Mouse (Mus musculus) heart, postnatal 4 days (tissue): ENCODE results near the gene Flywch2. TPM values are rescaled to one million over a fixed set of nuclear protein-coding genes. Genes with fewer than 3 reads are reported as not detected.
A peak's percentile ranks its signal among the peaks of the same experiment; 100 is the strongest.
"Not testable (repeated sequence)": the region's sequence is repeated elsewhere in the genome, so short reads cannot be mapped to it uniquely, and the experiment has no call there.

Source experiments
- DNase-seq: peaks from one replicate; pipeline ENCODE4 v3.0.0; 2021
- total RNA-seq, 2 experiments: library from RNA; stranded (reverse); gene quantifications; 2 replicates each; pipeline ENCODE4 v1.2.3; 2021

Gene Flywch2
- total RNA-seq, 2 experiments from 2014 or later, result 1.2 to 2.2 TPM

DNA sequence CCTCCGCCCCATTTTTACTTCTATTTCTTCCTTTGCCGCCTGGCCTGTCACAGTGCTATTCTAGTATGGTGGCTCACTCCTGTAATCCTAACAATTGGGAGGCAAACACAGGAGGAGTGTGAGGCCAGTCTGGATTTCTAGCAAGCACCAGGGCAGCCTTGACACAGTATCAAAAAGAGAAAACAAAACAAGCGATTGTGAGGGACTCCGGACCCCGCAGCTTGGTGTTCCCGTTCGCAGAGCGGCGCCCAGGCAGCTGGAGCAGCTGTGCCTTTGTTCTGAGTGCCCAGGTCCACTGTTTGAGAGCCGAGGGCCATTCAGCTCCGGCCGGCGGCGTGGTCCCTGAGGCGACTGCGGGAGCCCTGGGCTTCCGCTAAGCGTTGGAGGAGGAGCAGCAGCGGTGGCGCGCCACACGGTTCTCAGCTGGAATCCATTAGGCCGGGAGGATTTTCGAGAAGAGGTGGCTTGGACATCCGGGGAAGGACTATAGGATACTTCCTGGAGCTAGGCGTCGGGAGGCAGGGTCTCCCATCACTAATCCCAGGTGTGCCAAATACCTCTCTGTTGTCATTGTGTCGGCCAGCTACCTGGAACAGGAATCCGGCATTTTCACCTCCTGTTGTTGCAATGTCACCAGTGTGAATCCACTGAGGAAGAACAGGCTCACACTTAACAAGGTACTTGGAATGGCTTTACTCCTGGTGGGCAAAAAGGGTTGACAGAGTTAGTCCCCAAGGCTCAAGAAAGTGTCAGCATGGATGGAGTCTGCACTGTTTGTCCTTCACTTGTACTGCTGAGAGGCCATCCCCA is 4.6 kb upstream of the Flywch2 start, which contains the start of gene Srrm2:
Gene Srrm2, plus strand, starts transcription at position 264 of the 810 bp plus-strand sequence.
- DNase-seq, result peak; percentile 72

DNA sequence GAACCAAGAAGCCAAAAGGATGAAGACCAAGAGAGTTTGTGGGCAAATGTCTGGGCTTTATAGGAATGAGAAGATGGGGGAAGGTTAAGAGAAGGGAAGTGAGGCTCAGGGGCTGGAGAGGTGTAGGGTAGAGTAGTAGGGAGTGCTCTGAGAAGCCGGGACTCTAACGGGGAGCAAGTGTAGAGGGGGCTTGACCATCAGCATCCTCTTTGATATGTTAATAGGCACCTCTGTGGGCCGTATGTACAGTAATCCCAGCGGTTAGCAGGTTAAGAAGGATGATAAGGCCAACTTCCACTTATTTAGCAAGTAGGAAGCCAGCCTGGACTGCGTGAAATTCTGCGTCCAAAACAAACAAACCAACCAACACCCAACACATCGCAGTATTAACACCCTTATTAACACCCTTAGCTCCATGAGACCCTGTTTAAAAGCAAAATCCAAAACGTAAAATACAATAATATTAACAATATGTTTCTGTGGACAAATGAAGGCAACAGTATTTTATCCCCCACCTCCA is 3.9 kb upstream of the Flywch2 start:
- no peak for DNase-seq

DNA sequence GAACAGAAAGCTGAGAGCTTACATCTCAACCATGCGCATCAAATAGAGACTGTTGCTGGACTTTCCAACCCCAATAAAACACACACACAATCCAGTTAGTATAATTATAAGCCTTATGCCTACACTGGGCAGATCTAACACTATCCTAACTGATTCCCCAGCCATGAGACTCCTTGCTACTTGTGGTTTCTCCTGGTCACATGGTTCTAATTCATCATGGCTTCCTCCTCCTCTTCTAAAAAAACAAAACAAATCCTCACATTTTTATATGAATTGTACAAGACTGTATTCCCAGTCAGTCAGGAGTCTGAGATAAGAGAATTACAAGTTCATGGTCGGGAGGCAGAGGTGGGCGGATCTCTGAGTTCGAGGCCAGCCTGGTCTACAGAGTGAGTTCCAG is 3.1 kb upstream of the Flywch2 start:
- no peak for DNase-seq

DNA sequence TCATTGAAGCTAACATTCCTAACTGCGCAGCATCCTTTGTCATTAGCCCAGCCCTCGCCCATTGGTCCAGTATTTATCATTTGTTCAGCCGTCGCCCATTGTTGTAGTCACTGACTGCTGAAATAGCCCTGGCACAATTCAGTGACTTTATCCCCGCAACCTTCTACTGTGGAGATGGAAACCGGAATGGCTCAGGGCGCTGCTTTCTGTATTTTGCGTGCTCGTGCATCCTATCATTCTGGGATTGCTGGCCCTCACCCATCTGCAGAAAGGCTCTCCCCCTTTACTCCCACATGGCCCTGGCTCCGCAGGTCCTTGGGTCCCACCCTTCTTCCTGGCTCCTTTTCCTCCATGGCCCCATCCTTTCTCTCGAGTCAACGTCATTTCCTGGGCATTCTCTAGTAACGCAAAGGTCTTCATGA is 640 bp upstream of the Flywch2 start:
- no peak for DNase-seq

DNA sequence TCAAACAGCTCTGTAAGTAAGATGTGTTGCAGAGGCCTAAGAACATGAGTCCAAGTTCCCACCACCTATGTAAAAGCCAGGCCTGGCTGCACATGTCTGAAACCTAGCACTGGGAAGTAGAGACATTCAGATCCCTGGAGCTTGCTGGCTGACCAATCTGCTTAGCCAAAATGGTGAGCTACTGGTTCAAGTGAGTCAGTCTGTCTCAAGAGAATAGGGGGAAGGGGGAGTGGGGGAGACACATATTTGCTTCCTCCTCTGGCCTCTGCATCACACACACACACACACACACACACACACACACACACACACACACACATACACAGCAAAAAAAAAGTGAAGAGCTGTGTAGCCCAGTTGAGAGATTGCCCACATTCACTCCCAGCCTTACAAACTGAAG is 2.5 kb downstream of the Flywch2 start:
- no peak for DNase-seq

DNA sequence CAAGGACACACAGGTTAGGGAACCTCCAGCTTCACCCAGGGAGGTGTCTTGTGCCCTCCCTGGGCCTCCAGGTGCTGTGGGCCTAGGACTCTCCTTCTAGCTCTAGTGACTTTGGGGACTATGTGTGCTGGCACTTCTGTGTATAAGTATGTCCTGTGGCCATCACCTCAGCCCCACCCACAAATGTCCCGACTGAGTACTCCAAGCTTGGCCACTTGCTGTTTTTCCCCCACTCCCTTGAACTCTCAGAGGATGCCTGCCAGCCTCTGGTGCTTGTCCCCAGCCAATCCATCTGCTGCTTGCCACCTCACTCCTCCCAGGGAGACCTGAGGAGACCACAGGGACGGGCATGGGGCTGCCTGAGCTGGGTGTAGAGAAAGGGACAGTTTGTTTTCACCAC is 7.4 kb downstream of the Flywch2 start:
- no peak for DNase-seq

DNA sequence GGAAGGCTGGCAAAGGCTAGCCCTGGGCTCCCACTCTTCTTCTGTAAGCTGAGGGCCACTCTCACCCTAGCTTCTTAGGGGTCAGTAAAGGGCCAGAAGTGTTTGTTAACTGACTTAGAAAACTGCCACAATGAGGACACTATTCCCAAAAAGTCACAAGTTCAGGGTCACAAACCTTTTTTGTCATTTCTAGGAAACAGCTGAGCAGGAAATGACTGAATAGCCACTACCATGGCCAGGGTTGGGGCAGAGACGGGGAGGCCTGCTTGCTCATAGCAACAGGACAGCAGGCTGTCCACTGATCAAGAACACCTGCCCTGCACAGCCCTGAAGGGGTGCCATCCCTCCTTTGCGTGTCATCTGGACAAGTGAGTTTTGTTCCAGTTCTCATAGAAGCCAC is 8.7 kb downstream of the Flywch2 start:
- DNase-seq, result no peak

DNA sequence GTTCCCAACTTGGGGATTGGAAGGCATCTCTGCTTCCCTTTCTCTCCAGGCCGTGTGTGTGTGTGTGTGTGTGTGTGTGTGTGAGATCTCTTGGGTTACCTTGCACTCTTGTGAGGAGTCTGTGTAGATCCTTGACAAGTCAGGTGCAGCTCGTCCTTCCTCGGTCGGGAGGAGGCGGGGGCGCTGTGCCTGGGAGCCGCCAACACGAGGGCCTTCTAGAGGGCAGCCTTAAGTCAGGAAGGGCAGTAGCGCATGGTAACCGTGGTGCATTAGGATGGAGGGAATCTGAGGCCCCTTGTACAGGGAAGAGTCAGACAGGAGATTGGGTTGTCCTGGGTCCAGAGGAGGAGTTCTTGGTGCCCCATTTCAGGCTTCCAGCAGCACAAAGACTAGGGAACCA is 9.7 kb downstream of the Flywch2 start:
- DNase-seq, result no peak

DNA sequence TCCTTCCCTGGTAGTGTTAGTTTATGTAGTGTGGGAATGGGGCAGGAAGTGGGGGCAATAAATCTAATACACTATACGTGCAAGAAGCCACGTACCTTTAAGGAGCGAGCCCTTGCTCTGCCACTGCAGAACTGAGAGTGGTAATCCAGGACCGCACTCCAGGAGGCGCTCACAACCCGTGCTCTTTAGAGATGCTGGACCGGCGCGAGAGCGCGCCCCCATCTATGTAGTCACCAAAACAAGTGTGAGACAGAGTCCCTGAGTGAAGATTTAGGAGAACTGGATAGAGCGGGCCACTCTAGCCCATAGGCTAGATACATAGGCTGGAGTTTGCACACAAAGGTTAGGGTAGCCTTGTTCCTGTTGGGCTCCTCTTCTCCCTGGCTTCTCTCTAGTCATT is 11.8 kb downstream of the Flywch2 start:
- peak; percentile 89 for DNase-seq

DNA sequence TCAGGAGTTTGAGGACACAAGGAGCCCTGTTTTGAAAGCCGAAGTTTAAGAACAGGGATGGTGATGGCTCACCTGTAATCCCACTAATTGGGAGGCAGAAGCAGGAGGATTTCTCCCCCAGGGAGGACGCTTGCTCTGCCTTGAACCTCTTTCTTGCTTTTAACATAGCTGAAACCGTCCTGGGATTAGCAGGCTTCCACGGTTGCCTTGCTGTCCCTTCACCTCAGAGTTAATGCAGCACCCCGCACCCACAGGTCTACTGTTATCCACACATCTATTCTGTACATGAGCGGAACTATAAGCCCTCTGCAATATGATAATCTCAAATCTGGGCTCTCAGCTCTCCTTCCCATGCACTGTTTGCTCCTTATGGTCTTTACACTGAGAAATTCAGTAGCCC is 12.2 kb downstream of the Flywch2 start:
- DNase-seq, result no peak

DNA sequence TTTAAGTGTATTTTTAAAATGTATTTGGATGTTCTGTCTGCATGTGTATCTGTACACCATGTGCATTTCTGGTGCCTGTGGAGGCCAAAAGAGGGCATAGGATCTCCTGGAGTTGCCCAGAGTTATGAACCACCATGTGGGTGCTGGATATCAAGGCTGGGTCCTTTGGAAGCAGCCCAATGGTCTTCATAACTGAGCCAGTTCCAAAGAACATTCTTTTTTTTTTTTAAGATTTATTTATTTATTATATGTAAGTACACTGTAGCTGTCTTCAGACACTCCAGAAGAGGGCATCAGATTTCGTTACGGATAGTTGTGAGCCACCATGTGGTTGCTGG is 13.7 kb downstream of the Flywch2 start:
- DNase-seq, result not testable (repeated sequence)

DNA sequence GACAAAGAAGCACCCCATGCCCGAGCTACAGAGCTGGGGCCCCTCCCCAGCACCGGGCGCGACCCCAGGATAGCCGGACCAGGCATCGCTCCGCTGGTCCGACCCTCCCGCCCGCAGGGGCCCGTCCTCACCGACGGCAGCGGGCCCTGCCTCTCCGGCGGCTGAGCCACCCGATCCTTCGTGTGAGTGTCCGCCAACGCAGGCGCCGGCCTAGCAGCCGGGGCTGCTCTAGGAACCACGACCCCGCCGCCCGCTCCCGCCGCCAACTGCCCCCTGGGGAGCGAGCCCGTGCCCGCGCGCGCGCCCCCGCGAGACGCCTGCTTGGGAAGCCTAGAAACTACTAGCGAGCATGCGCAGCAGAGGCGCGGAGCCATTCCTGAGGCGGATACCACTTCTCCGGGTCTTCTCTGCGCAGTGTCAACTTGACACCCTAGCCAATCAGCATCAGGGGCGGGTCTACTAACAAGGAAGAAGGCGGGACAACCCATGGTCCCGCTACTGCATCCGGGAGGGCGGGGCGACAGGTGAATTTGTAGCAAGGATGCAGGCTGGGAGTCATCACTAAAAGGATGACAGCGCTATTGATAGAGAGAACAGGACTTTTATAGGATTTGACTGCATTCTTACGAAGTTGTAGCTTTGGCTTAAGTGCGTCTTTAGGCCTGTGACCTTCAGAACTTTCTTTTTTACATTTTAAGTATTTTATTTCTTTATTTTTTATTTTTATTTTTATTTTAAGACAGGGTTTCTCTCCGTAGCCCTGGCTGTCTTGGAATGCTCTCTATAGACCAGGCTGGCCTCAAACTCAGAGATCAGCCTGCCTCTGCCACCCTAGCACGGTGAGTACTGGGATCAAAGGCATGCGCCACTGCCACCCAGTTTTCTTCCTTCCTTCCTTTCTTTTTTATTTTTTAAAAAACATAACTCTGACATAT is 14.3 kb downstream of the Flywch2 start, which contains the start of gene Flywch1:
Gene Flywch1, minus strand, starts transcription at position 319 of the 935 bp plus-strand sequence.
- DNase-seq, result peak; percentile 98

DNA sequence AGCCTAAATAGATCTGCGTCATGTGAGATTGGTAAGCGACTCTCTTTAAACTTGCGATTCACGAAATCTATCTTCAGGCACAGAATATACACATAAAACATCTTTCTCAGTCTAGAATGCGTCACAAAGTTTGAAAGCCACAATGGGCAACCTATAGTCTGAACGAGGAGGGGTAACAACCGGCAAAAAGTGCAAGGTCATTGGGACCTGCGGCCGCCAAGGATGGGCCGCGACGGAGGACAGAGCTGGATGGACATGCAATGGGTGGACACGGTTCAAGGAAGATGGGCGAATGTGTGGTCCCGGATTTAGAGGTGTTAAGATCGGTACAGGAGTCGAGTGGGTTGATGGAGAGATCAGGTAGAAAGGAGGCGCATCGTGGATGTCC is 15.0 kb downstream of the Flywch2 start:
- no peak for DNase-seq

DNA sequence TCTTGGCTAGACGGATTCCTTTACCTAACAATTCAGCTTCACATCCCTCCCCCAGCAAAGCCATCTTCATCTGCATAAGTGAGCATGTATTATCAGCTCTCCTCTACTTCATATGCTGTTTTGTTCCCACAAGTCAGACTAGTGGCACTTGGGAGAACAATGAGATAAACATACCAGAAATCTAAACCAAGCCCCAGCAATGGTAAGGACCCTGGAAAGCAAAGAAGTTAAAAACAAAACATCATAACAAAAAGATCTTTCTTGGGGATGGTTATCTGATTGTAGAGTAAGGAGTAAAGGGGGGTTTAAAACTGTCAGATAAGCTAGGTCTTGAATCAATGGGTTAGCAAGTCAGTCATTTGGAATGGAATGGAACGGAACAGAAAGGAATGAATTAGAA is 15.4 kb downstream of the Flywch2 start:
- no peak for DNase-seq

DNA sequence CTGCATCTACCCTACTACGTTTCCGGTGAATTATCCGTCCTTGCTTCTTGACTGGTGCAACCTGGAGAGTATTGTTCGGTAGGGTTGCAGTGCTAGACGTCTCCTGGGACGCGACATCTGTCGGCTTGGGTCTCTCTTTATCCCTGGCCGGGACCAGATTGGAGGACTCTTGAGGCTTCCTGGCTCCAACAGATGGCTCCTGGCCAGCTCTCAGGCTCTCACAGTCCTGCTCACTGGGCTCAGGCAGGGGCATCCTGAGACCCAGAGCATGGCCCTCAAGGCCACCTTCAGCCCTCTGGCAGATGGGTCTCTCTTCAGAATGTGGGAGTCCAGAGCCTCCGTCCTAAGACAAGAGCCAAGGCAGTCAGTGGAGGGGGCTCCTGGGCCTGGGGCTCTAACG is 22.9 kb downstream of the Flywch2 start:
- DNase-seq, result no peak

DNA sequence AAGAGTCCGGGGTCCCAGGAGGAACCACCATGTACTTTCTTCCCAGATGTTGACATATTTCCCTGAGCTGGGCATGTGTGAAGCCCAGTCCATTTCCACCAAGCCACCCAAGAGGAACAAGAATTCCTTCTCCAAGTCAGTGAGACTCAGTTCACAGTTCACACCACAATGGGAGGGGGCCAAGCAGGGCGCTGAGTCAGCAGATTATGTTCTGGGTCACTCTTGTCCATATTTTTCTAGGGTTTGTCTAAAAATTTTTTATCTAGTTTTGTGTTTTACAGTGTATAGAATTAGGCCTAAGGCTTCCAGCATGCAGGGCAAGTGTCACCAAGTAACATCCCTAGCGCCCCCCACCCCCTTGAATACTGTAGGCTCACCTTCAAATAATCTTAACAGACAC is 24.7 kb downstream of the Flywch2 start:
- no peak for DNase-seq

DNA sequence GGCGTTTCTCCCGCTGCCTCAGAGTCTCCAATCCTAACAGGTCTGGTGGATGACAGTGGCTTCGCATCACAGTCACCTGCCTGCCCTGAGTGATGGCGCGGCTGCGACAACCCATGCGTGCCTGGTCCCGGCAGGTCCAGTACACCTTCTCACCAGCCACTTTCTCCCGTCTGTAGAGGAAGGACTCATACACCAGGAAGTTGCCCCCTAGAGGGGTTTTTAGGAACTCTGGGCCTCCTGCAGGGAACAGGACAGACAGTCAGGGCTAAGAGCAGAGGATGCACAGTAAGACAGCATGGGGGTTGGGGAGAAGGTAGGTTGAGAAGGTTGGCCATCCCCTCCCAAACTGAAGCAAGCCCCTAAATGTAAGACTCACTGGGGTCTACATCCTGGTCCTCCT is 25.6 kb downstream of the Flywch2 start:
- DNase-seq, result no peak

DNA sequence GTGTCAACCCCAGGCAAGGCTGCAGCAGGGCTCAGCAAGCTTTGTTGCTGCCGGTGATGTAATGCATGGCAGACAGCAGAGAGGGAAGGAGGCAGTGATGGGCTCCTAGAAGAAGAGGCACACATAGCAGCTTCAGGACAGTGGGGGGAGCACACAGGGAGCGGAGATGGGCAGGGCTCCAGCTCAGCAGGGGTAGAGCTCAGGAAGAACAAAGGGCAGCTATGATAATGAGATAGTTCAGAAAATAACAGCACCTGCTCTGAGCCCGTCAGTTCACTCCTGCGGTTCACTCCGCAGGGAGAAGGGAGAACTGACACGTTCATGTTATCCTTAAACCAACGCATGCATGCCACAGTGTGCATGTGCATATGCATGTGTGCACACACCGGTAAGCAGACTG is 27.1 kb downstream of the Flywch2 start:
- no peak for DNase-seq

DNA sequence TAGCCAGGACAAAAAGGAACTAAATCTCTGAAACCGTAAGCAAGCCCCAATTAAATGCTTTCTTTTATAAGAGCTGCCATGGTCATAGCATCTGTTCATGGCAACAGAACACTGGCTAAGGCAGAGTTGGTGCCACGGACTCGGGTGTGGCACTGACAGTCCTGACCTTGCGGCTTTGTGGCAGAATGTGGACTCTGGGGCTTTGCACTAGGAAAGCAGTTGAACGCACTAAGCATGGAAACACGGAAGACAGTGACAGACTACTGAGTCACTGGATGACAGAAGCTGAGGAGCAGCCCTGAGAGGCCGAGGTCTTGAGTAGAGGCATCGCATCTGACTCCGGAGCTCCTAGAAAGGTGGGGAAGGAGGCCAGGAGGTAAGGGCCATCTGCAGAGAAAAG is 28.3 kb downstream of the Flywch2 start:
- no peak for DNase-seq

DNA sequence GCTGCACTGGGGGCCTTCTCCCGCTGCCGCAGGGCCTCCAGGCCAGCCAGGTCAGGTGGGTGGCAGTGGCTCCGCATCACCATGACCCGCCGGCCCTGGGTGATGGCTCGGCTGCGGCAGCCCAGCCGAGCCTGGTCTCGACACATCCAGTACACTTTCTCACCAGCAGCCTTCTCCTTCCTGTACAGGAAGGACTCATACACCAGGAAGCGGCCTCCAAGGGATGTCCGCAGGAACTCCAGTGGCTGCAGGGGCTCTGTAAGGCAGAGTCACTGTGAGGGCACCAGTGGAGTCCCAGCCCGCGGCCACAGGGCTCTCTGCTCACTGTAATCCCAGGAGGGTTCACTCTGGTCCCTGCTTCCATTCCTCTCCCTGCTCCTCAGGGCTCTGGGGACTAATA is 30.2 kb downstream of the Flywch2 start:
- no peak for DNase-seq

DNA sequence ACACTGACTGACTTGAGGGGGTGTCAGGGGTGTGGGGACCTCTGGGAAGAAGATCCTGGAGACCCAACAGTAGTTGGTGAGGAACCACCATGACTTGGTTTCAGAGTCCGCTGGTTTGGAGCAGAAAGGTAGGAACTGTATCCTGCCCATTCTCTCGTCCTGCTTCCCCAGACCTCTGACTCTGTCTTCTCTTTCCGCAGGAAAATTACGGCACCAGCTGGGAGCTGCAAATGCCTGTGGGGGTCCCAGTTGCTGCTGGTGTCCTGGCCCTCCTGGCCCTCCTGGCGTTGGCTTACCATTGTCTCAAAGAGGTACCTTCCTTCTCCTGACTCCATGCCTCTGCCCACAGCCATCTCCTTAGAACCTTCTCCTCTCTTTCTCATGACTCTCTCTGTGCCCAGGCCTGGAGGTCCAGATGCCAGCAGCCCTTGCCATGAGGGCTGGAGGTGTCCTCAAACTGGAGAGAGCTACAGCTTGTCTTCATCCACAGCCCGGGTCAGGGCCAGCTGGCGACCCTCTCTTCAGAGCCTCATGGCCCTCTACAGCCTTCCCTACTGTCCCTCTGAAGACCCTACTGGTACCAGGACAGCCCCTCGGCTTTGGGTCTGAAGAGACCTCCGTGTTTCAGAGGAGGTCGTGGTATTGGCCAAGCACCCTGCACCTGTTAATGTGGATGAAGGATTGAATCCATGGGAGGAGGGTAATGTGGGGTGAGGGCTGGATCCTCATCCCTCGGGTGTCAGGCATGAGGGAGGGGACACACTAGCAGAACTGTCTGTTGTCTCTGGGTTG is 36.3 kb downstream of the Flywch2 start:
- DNase-seq, result no peak

DNA sequence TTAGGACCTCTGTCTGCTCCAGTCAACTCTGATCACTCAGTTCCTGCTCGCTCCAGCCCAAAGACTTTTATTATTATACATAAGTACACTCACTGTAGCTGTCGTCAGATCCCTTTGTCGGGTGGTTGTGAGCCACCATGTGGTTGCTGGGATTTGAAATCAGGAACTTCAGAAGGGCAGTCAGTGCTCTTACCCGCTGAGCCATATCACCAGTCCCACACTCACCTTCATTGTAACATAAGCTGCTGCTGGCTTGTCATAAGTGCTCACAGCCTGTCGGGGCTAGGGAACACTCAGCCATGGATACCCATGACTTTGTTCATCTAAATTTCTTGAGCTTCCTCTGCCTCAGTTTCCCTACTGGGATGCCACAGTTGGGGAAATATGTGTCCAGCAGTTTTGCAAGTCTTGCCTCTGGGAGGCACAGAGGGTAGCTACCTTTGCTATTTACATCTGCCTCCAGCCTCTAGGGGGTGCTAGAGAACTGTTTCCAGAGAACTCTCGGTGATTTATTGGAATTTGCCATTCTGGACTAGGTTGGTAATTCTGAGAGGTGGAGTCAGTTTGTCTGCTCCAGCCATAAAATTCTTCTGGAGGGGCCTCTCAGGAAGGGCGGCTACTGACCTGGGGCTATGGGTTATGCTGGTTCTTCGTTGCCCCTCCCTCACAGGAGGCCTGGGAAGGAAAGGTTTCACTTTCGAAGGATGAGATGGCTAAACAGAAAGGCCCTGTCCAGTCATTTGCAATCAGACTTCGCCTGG is 37.1 kb downstream of the Flywch2 start:
- peak; percentile 80 for DNase-seq
